Mouse (Mus musculus) retina, adult 2 months (tissue): ENCODE data around the gene Ypel5.

Experiments
- DNase-seq: peaks from one replicate; pipeline ENCODE4 v3.0.0-alpha.2; 2012; ENCODE audit warnings: low read depth, low spot score

The Ypel5 gene

DNA sequence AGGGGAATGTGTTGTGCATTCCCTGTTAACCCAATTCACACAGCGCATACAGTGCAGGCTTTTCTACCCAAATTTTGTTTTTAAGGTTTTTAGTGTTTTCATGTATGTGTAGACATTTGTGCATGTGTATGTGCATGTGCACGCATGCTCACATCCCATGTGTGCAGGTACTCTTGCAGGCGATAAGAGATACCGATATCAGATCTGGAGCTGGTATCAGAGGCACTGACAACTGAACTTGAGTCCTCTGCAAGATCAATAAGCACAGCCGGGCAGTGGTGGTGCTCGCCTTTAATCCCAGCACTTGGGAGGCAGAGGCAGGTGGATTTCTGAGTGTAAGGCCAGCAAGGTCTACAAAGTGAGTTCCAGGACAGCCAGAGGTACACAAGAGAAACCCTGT, 8.1 kb downstream of the Ypel5 start:
- no peak for DNase-seq

DNA sequence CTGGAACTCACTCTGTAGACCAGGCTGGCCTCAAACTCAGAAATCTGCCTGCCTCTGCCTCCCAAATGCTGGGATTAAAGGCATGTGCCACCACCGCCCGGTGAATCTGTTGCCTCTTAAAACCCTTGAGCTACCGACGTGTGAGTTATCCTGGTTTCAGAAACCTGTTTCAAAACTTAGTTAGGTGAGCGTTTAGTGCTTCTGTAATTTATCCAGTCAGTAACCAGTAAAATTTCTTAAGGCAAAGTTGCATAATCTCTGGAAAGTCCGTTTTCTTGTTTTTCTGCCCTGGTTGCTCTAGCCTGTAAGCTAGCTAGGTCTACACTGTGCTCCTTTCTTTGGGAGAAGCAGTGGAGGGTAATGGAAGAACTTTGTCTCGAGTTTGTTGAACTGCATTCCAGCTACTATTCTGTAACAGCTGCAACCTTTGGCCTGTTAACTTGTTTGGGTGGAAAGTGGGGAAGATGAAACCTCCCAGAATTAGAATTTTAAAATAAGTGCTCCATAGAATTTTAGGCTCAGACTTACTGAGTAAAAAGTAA, 8.8 kb downstream of the Ypel5 start:
- no peak for DNase-seq

DNA sequence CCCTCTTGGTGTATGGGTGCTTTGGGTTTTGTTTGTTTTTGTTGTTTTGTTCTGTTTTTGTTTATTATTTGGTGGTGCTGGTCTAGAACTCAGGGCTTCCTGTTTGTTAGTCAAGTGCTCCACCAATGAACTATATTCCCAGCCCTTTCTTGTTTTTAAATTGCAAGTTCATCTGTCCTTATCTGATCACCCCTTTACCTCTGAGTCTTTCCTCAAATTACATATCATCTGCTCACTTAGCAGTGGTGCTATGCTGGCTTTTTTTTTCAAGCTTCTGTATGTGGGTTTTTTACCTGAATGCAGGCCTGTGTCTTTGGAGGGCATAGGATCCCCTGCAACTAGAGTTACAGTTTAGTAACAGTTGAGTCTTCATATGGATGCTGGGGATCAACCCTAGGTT, 9.3 kb downstream of the Ypel5 start:
- DNase-seq, result no peak

DNA sequence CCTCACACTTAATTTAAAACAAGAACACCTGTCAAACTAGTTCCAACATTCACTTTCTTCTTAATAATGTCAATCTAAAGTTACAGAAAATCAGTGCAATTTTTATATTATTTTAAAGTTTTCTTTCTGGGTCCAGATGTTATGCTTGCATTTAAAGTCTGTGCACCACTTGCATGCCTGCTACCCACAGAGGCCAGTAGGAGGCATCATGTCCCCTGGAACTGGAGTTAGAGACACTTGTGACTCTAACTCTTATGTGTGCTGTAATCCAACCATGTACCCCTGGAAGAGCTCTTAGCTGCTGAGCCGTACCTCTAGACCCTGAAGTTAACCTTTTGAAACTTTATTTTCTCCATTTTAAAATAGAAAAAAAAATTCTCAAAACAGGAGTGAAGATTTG, 19.0 kb downstream of the Ypel5 start:
- DNase-seq, result no peak

DNA sequence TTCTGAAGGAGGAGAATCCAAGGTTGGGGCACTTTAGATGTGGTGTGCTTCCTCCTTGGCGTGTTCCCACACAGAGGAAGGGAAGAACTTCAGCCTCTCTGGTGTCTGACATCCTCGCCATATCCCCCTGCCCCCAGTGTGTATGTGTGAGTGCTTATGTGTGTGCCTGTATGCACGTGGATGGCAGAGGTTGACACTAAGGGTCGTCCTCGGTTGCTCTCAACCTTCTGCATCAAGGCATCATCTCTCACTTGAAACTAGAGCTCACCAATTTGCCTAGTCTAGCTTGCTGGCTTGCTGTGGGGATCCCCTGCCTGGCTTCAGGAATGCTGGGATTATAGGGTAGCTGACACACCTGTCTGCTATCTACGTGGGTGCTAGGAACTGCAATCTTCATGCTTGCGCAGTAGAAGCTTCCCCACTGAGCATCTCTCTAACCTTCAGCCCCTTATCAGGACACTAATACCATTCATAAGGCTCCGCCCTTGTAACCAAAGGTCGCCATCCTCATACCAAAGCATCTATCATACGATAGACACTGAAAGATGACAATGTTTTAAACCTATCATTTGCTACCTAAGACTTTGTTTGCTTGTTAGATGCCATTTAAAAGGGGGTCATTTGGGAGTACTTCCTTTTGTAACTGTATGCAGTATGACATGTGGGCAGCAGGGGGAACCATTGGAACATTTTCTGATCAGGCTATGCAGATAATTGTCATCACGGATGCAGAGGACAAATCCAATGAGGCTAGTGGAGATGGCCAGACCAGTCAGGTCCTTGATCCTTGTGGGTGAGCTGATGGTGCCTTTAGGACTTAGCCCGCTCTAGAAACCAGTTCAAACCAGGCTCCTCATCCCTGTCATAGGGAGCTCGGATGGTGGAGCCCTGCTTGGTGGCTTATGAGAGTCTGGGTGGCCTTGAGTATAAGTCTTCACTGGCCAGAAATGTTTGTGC, 21.7 kb downstream of the Ypel5 start:
- peak; percentile 49 for DNase-seq

DNA sequence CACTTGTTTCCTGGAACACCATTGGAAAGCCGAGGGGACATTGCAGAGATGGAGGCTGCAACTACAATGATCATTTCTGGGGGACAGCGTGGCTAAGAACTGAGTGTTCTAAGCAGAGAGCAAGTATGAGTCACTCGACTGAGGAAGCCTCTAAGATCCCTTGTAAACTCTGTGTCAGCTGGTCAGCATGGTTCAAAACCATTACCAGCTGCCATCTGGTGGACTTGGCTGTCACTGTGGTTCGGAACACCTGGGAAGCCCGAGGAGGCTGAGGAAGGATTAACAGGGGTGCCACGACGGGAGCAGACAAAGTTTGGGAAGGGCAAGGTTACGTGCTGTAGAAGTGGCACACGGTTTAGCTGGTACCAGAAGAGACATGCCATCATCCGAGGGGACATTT, 27.0 kb downstream of the Ypel5 start:
- DNase-seq, result no peak

DNA sequence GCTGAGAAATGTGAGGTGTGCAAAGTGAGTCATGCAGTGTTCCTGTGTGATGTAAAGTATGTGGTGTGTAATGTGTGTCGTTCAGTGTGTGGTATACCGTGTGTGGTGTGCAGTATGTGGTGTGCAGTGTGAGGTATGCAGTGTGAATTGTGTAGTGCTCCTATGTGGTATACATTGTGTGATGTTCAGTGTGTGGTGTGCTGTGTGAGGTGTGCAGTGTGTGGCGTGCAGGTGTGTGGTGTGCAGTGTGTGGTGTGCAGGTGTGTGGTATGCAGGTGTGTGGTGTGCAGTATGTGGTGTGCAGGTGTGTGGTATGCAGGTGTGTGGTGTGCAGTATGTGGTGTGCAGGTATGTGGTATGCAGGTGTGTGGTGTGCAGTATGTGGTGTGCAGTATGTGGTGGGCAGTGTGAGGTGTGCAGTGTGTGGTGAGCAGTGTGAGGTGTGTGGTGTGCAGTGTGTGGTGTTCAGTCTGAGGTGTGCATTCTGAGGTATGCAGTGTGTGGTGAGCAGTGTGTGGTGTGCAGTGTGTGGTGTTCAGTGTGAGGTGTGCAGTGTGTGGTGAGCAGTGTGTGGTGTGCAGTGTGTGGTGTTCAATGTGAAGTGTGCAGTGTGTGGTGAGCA, 30.5 kb downstream of the Ypel5 start:
- no peak for DNase-seq

DNA sequence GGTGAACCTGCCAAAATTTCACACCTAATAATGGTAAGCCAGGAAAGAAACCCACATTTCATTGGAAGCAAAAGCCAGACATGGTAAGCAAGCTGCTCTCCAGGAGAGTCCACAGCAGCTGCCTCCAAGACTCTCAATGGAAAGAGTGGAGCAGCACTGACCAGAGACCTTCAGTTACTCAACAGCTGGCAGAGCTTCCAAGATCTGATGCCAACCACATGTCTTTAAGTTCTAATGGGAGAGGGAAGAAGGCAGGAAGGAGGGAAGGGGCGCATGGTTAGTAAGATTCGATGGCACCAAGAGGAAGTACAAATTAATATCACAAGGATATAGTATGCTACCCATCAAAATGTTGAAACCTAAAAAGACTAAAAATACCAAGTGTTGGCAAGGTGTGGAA, 31.9 kb downstream of the Ypel5 start:
- no peak for DNase-seq

DNA sequence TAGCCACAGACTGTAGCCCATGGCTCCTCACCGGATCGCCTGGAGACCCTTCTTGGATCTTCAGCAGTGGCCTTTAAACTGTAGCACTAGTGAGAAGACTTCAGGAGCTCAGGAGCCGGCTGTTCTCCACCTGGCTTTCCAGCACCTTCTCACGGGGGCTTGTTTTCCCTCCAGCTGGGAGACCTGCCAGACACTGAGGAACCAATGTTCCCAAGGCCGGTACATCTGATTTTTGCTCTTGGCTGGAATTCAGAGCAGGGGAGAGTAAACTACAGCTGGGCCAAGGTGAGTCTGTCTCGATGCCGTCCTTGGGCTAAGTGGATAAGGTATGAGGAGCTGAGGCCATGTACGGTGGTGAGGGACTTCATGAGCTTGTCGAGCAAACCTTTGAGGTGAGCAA, 42.7 kb downstream of the Ypel5 start:
- DNase-seq, result no peak

DNA sequence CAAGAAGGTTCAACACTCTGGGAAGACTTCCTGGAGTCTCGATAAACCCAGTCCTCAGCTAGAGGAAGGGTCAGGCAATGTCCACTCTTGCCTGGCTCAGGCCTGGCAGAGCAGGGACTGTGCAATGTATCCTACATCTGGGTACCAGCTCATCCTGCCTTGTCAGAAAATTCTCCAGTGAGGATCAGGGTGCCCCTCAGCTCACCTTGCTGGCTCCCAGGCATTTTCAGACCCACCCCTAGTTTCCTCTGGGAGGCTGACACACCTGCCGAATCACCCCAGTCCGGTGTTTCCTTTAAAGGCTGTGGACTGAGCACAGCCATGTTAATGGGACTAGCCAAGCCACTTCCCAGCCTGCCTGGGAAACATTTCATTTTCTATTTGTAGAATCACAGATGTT, 43.9 kb downstream of the Ypel5 start:
- no peak for DNase-seq

DNA sequence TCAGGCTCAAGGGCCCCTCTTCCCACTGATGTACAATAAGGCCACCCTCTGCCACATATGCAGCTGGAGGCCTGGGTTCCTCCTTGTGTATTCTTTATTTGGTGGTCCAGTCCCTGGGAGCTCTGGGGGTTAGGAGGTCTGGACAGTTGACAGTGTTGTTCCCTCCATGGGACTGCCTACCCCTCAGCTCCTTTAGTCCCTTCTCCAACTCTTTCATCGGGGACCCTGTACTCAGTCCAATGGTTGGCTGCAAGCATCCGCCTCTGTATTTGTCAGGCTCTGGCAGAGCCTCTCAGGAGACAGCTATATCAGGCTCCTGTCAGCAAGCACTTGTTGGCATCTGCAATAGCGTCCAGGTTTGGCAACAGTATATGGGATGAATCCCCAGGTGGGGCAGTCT, 44.8 kb downstream of the Ypel5 start:
- no peak for DNase-seq

DNA sequence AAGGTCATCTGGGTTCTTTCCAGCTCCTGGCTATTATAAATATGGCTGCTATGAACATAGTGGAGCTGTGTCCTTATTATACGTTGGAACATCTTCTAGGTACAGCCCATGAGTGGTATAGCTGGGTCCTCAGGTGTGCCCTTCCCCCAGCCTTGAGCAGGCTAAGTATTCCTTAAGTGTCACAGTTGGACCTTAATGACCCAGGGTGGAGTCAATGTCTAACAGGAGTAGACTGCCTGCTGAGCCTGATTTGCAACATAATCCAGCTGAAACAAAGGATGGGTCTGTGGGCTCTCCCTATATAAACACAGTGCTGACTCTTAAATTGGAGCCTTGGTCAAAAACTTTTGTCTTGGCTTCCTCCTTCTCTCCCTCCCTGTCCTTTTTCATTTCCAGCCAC, 45.6 kb downstream of the Ypel5 start:
- DNase-seq, result no peak

DNA sequence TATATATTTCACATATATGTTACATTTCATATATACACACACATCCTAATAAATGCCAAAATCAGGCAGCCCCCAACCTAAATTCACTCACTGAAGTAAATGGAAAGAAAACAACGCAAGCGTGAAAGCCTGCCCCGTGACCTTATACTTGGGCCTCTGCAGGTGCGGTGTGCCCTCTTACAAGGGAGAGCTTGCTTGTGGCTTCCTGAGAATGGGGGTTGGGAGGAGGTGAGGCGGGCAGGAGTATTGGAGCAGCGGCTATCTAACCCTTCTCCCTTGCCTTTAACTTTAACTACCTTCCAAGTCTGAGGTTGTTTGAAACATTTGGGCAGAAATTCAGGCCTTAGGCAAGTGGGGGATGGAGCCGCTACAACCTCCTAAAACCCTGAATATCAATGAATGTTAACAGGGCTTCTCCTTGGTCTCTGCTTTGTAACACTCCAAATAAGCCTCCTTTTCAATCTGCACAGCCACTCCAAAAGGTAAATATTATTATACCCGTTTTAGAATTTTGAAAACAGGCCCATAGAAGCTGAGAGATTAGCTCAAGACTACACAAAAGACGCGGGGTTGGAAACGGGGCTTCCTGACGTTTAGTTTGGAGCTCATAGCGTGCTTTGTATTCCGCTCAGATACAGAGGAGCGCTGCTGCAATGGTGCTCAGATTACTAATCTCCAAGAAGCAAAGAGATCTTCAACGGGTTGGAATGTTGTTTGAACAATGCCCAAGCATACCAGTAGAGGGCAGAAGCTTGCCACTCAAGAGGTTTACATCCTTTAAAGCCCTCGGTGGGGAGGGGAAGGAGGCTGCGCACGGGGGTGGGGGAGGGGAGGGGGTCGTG, 53.5 kb downstream of the Ypel5 start:
- peak; percentile 76 for DNase-seq

DNA sequence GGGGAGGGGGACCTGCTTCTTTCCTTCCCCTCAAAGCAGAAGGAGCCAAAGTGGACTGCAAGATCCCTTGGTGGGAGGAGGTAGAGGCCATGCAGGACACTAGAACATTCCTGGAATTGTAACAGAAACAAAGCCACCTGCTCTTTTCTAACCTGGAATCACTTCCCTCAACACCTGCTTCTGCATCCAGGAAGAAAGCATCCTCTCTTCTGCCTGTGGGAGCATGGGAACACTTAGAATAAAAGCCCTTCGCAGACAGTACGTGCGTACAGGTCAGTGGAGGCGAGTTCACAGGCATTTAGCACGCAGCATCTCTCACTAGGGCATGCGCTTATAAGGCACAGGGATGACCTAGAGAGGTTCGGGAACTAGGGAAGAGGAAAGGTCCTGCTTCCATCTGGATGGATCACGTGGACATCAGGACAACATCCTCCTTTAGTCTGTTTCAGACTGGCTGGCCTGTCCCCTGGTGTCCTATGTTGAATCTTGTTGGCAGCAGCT, 54.2 kb downstream of the Ypel5 start:
- DNase-seq, result no peak

DNA sequence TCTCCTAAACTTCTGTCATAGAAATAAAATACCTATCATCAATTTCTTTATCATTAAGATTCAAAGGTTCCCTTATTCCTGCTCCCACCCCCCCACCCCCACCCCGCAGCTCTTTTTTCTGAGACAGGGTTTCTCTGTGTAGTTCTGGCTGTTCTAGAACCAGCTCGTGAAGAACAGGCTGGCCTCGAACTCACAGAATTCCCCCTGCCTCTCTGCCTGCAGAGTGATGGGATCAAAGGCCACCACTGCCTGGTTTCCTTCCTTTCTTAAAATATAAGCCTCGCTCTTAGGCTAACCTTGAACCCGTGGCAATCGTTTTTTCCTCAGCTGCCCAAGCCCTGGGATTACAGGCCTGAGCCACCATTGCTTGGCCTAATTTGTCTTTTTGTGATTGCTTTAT, 55.3 kb downstream of the Ypel5 start:
- no peak for DNase-seq

DNA sequence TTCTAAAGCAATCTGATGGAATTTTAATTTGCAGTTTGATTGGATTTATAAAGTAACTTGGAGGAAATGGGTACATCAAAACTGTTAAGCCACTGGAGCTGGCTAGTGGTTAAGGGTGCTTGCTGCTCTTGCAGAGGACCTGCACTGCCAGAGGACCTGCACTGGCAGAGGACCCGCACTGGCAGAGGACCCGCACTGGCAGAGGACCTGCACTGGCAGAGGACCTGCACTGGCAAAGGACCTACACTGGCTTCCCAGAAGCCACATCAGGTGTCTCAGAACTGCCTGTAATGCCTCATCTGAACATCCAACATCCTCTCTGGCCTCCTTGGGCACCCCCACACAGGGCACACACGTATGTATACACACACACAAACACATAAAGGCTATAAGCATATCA, 59.3 kb downstream of the Ypel5 start:
- no peak for DNase-seq

DNA sequence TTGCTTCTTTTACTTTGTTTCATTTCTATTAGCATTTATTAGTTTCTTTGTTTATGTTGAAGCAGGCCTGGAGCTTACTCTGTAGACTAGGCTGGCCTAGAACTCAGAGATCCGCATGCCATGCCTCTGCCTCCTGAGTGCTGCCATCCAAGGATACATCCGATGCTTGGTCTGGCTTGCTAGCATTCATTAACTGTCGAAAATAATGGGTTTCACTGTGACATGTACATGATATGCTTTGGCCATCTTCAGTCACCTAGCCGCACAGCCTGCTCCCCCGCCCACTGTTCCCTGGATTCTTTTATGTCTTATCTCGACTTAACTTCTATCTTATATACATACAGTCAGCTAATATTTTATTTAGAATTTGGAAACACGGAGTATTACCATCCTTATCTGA, 60.8 kb downstream of the Ypel5 start:
- no peak for DNase-seq

DNA sequence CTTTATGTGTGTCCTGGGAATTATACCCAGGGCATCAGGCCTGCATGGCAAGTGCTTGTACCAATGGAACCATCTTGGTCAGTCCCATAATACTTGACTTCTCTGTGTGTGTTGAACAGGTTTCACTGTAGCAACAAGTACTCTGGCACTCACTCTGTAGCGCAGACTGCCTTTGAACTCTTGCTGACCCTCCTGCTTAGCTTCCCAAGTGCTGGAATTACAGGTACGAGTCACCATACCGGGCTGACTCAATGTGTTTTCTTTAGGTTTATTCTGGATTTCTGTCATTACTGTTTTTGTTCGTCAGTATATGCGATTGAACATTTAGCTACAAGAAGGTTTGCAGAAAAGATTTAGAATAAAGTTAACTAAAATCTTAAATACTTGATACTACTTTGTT, 61.7 kb downstream of the Ypel5 start:
- no peak for DNase-seq

DNA sequence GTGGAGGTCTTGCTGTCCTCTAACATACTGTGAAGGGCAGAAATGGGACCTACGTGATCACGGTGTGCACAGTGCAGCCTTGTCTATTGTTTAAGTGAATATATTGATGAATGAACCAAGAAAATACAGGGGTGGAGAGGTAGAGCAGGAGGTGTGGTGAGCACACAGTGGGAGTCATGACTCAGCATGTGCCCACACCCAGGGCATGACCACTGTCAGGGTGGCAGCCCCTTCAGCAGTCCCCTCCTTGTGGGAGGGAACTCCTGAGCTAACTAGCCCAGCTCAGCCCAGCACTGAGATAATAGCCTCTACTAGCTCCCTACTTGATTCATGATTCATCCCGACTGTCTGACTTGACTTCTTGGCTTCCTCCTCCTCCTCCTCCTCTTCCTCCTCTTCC, 62.5 kb downstream of the Ypel5 start:
- no peak for DNase-seq
